Mouse (Mus musculus) lung, embryonic 15.5 days (tissue): ENCODE measurements at regions not wholly inside any gene's neighbourhood (a gene's known extent, or its start where the extent isn't known, plus 50 kb on each side); places are given as distances from the start of the nearest gene placed in this dataset.

Source experiments
- ATAC-seq: fragments of 200-750 bp; cut with Nextera tagmentation; 2 replicates; pipeline ENCODE4 v1.8.0; 2017; ENCODE audit warnings: moderate number of reproducible peaks, borderline replicate concordance; ENCODE audit not compliant: low FRiP score, low TSS enrichment; ENCODE audit errors: extremely low read depth
- H3K27ac ChIP-seq: fragments of 300-500 bp; sonication (generic); 2 replicates; pipeline ENCODE4 v1.5.1; 2015; ENCODE audit warnings: moderate library complexity, mild to moderate bottlenecking, inconsistent platforms
- H3K27me3 ChIP-seq: fragments of 300-500 bp; sonication (generic); 2 replicates; pipeline ENCODE4 v1.6.1; 2015; ENCODE audit warnings: inconsistent platforms
- H3K36me3 ChIP-seq: fragments of 300-500 bp; sonication (generic); 2 replicates; pipeline ENCODE4 v1.6.1; 2015; ENCODE audit warnings: inconsistent platforms
- H3K4me1 ChIP-seq: fragments of 300-500 bp; sonication (generic); 2 replicates; pipeline ENCODE4 v1.6.1; 2015; ENCODE audit warnings: inconsistent platforms
- H3K4me2 ChIP-seq: fragments of 300-500 bp; sonication (generic); 2 replicates; pipeline ENCODE4 v1.6.1; 2015; ENCODE audit warnings: inconsistent platforms, mild to moderate bottlenecking, moderate library complexity
- H3K4me3 ChIP-seq: fragments of 300-500 bp; sonication (generic); 2 replicates; pipeline ENCODE4 v1.5.1; 2015; ENCODE audit warnings: mild to moderate bottlenecking, inconsistent platforms
- H3K9ac ChIP-seq: fragments of 300-500 bp; sonication (generic); 2 replicates; pipeline ENCODE4 v1.6.1; 2015; ENCODE audit warnings: inconsistent platforms
- H3K9me3 ChIP-seq: fragments of 300-500 bp; sonication (generic); 2 replicates; pipeline ENCODE4 v1.6.1; 2016; ENCODE audit warnings: inconsistent platforms
- WGBS: fragments of 180-500 bp; shearing (Covaris S2); methylation state at CpG from one replicate; pipeline ENCODE4 v1.1.7; 2015; 5-methylcytosine and 5-hydroxymethylcytosine counted together

DNA sequence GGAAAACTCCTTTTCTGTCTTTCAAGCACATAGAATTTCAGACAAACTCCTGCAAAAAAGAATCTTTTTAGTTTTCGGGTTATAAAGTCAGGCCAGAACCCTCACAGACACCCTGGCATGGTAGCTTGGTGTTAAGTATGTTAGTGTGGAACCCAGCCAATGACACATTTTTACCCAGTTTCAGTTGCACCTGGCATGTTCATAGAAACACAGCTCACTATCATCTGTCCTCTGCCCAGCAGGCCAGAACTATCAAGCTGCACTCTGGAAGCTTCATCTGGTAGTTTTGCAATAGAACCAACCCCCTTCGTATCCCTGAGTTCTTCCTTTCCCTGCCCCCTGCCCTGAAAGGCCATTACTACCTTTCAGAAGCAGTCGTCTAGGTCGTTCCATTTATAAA is 82.4 kb upstream of the Dap start:
- no peak overlapping the region for H3K4me2 ChIP-seq
- H3K4me3 ChIP-seq = no peak overlapping the region
- 63% methylated on average over 4 of the region's 4 CpGs for WGBS
- no peaks in the 10 kb centered on the region for H3K27me3 ChIP-seq
- no peak overlapping the region for H3K9ac ChIP-seq
- H3K4me1 ChIP-seq = no peaks in the 10 kb centered on the region
- no peaks in the 10 kb centered on the region for H3K36me3 ChIP-seq
- no peak for ATAC-seq
- H3K27ac ChIP-seq = no peak overlapping the region
- no peaks in the 10 kb centered on the region for H3K9me3 ChIP-seq

DNA sequence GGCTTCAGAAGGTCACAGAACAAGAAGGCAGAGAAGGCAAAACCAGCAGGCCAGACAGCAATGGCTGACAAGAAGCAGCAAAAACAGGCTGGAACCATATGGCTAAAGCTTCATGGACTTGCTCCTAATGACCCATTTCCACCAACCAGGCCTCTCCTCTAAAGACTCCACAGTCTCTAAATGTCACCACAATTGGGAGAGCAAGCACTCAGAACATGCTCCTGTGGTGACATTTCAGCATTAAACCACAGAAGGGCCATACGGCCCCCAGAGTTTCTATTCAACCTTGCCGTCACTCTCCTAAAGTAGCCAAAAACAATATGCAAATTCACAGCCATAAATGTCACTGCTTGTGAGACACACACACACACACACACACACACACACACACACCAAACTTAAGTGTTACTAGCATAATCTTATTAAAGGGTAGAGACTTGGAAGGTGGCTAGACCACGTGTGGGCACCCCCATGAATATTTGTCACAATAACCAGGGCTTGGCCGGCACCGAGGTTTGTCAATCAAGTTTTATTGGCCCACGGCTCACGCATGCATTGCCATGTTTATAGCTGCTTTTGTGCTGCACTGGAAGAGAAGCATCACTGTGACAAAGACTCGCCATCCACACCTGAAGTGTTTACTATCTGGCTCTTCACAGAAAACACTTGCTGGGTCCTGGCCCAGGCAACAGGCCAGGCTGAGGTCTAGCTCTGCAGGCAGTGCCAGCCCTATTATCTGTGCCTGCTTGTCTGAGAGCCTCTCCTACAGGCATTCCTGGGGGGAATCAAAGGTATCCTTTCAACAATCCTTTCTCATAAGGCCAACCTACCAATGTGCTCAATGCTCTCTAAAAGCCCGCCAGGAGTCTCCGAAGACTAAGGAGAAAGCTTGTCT is 75.6 kb upstream of the Dap start:
- Histone ChIP-seq H3K4me1 (no peaks in the 10 kb centered on the region), H3K4me3 (no peak overlapping the region), H3K4me2 (no peak overlapping the region), H3K27me3 (no peaks in the 10 kb centered on the region), H3K9ac (no peak overlapping the region), H3K36me3 (no peaks in the 10 kb centered on the region), H3K27ac (no peak overlapping the region), H3K9me3 (no peaks in the 10 kb centered on the region)
- 83% methylated on average over 10 of the region's 10 CpGs for WGBS
- ATAC-seq = no peak

DNA sequence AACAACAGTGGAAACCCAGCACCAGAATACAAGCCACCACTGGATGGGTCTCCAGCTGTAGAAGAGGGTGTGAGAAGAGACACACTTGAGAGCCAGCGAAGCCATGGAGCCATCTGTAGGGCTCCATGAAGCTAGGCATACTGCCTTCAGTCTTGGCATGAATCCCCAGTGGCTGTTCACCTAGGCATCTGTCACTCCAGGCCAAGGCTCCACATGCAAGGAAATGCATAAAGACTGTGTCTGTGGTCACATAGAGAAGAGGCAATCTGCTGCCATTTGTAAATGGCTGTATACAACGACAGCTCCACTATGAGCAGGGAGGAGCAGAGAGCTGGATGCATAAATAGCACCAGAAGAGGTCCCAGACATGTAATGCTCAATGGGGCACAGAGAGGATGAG is 74.3 kb upstream of the Dap start:
- no peak overlapping the region for H3K4me2 ChIP-seq
- no peaks in the 10 kb centered on the region for H3K9me3 ChIP-seq
- no peak overlapping the region for H3K27ac ChIP-seq
- no peaks in the 10 kb centered on the region for H3K36me3 ChIP-seq
- H3K4me1 ChIP-seq = no peaks in the 10 kb centered on the region
- no peak overlapping the region for H3K4me3 ChIP-seq
- no peak for ATAC-seq
- WGBS = 79% methylated on average over 2 of the region's 2 CpGs
- H3K9ac ChIP-seq = no peak overlapping the region
- H3K27me3 ChIP-seq = no peaks in the 10 kb centered on the region

DNA sequence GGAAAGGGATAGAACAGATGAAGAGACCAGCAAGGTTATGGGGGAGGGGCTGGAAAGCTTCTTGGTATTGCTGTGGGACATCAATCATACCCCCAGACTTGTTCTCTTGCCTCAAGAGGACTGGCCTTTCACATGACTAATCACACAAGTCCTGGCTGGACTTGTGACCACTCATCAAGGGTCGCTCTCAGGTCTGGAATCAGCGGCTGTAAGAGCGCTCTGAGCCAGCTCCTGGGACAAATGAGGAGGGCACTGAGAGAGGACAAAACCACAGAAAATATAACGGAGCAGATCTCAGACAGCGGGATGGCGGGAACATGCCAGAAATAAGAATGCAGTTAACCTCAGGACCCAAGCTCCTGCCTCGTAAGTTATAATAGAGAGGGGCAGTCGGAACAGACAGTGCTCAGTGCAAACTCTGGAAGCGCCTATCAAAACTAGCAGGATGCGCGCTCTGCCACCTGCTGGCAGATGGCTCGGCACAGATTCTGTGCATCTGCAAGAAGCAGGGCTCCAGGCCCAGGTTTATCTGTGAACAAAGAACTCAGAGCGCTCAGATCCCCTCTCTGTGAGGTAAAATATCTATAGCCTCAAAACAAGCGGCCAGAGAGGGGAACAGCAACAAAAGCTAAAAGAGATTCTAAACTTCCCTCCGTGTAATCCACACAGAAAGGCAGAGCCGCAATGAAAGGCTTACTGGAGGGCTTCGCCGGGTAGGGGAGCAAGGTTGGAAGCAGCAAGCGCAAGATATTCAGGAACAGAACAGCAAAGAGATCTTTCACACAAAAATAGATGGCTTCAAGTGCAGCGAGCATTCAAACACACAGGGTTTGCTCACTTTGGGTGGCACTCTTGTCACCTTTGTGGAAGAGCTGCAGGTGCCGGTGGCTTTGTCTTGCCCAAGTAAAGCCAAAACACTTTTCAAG is 73.3 kb upstream of the Dap start:
- H3K27me3 ChIP-seq = no peaks in the 10 kb centered on the region
- H3K4me3 ChIP-seq = no peak overlapping the region
- no peak for ATAC-seq
- peaks cover 5% of the 10 kb centered on the region; the same call in 1 of the 2 replicates for H3K4me1 ChIP-seq
- no peaks in the 10 kb centered on the region for H3K9me3 ChIP-seq
- H3K9ac ChIP-seq = no peak overlapping the region
- no peak overlapping the region for H3K4me2 ChIP-seq
- WGBS = 40% methylated on average over 21 of the region's 21 CpGs
- H3K27ac ChIP-seq = no peak overlapping the region
- H3K36me3 ChIP-seq = no peaks in the 10 kb centered on the region

DNA sequence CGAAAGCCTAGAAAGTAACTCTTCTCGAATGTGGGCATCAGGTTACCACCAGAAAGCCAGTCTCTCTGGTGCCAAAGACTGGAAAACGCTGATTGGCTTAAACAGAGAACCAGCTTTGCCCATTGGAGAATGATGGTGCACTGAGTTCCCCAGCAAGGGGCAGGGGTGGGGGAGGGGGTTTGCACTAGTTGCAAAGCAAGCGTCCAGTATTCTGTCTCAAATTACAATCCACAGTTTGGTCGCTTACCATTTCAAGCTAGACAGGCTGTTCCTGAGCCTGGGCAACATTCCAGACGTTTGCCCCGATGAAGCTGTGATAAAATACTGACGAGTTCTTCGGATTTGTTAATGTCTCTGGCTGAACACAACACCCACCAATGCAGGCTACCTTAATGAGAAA is 69.0 kb upstream of the Dap start:
- H3K27ac ChIP-seq = no peak overlapping the region
- peaks cover 5% of the 10 kb centered on the region; the same call in 1 of the 2 replicates for H3K4me1 ChIP-seq
- no peak for ATAC-seq
- H3K9ac ChIP-seq = no peak overlapping the region
- no peaks in the 10 kb centered on the region for H3K27me3 ChIP-seq
- H3K4me2 ChIP-seq = 0 out of 2 replicates have a peak overlapping the region, but pooled peaks have one; percentile 13
- H3K9me3 ChIP-seq = no peaks in the 10 kb centered on the region
- no peak overlapping the region for H3K4me3 ChIP-seq
- WGBS = 23% methylated on average over 9 of the region's 9 CpGs
- H3K36me3 ChIP-seq = no peaks in the 10 kb centered on the region

DNA sequence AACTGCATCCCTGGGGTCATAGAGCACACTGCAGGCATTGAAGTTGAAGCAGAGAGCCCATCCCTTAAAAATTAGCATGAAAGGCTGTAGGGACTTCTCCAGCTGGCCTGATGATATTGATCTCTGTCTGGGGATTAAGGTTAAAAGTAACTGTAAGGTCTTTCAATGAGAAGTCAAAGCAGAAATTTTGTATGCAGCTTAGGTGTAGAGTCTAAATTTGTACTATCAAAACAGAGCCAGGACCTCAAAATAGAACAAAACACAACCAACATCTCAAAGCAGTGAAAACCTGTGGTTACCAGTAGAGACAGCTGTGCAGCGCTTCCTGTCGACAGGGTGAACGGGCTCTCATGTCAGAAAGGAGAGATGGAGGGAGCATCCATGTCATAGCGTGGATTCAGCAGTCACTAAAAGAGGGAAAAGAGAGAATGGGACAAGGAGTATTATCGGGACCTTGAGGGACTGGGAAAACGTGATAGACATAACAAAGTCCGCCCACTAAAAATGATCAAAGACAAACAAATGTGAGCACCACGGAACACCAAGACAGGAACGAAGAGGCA is 57.5 kb upstream of the Dap start:
- H3K4me3 ChIP-seq = no peak overlapping the region
- H3K27me3 ChIP-seq = no peaks in the 10 kb centered on the region
- H3K9me3 ChIP-seq = no peaks in the 10 kb centered on the region
- H3K4me2 ChIP-seq = no peak overlapping the region
- no peak overlapping the region for H3K9ac ChIP-seq
- ATAC-seq = no peak
- no peaks in the 10 kb centered on the region for H3K36me3 ChIP-seq
- H3K27ac ChIP-seq = no peak overlapping the region
- 55% methylated on average over 9 of the region's 9 CpGs for WGBS
- H3K4me1 ChIP-seq = no peaks in the 10 kb centered on the region

DNA sequence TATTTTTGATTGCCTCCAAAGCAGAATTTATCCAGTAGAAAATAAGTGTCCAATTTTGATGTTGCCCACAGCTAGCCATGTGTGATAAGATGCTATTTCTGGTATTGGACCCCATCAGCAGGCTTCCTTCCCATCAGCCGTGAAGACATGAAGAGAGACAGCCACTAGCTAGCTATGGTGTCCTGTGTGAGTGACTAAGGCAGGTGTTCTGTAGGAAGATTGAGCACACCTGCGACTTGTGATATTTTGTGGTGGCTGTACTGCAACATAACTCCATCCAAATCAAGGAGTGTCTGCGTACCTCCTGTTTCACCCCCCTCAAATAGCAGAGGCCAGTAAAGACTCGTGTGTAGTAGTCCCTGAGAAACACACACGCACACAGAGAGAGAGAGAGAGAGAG is 56.6 kb upstream of the Dap start:
- H3K27me3 ChIP-seq = no peaks in the 10 kb centered on the region
- no peaks in the 10 kb centered on the region for H3K9me3 ChIP-seq
- no peak overlapping the region for H3K4me3 ChIP-seq
- H3K36me3 ChIP-seq = no peaks in the 10 kb centered on the region
- H3K9ac ChIP-seq = no peak overlapping the region
- no peak for ATAC-seq
- no peaks in the 10 kb centered on the region for H3K4me1 ChIP-seq
- 75% methylated on average over 5 of the region's 5 CpGs for WGBS
- H3K4me2 ChIP-seq = no peak overlapping the region
- H3K27ac ChIP-seq = no peak overlapping the region

DNA sequence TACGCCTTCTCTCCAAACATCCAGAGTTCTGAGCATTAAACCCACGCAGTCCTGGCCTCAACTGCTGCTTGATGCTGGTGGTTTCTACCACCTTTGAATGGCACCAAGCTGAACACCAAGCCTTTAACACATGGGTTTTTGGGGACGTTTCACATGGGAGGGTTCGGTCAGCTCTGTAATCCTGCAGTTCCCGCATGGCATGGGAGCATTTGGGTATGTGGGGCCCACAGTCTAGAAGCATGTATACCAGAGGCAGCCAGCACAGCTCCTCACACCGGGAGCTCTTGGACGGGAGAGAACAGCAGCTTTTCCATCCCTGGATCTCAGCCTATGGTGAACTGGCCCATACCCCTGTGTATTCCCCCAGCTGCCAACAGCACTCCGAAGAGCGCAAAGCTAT is 55.9 kb upstream of the Dap start:
- no peaks in the 10 kb centered on the region for H3K36me3 ChIP-seq
- whole genome bisulfite sequencing = 87% methylated on average over 9 of the region's 9 CpGs

DNA sequence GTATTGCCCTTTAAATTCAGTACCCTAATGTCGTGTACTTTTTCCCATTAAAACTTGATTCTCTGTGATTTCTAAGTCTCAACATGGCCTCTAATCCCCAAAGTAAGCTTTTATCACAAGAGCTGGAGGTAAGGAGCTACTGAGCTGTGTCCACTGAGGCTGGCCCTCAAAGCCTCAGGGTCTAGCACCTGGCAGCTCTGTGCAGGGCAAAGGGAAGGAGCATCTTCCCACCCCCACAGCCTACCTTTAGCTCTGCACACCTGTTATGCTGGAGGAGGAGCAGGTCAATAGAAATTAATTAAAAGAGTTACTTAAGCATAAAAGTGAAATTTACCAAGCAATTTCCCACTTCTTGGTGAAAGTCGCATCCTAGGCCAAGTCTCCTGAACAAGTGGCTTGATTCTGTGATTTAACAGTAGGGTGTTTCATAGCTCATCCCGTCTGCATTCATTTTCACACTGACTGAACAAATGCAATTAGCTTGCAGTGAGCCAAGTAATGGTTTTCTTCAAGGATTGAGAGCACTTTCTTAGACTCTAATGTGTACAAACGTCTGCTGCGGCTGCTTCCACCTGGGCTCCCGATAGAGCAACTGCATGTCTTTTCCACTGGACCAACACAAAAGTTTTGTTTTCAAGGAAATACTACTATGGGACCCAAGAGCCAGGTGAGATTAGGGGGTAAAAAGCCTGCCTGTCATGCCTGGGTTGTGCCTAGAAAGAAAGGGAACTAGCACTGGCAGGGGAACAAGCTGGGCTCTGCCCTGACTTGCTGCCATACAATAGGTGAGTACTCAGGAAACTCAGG is 50.6 kb upstream of the Dap start:
- Histone ChIP-seq H3K36me3 (no peaks in the 10 kb centered on the region), H3K27me3 (no peaks in the 10 kb centered on the region), H3K4me3 (no peak overlapping the region), H3K9ac (no peak overlapping the region), H3K9me3 (no peaks in the 10 kb centered on the region), H3K27ac (no peak overlapping the region), H3K4me2 (no peak overlapping the region), H3K4me1 (no peaks in the 10 kb centered on the region)
- no peak for ATAC-seq
- 73% methylated on average over 6 of the region's 6 CpGs for WGBS

More for the DNA sequence above, 55.9 kb upstream of the Dap start:
- Histone ChIP-seq H3K4me1 (no peaks in the 10 kb centered on the region), H3K9ac (no peak overlapping the region), H3K9me3 (no peaks in the 10 kb centered on the region), H3K4me2 (no peak overlapping the region), H3K27me3 (no peaks in the 10 kb centered on the region), H3K4me3 (no peak overlapping the region), H3K27ac (no peak overlapping the region)
- no peak for ATAC-seq
